Mouse (Mus musculus) embryonic fibroblast, embryonic 13.5 days (primary cell): Measurements from ENCODE around the gene Igll1.

Experiments
- CTCF ChIP-seq: IDR thresholded peaks from 2 replicates; pipeline ENCODE4 v1.5.1; 2011; ENCODE audit warnings: mild to moderate bottlenecking, control low read depth, low read length, moderate library complexity, borderline replicate concordance; ENCODE audit not compliant: insufficient read depth
- POLR2A ChIP-seq: IDR thresholded peaks from 2 replicates; pipeline ENCODE4 v1.6.1; 2011; ENCODE audit warnings: low read depth, mild to moderate bottlenecking, control low read depth, low read length, moderate library complexity

DNA sequence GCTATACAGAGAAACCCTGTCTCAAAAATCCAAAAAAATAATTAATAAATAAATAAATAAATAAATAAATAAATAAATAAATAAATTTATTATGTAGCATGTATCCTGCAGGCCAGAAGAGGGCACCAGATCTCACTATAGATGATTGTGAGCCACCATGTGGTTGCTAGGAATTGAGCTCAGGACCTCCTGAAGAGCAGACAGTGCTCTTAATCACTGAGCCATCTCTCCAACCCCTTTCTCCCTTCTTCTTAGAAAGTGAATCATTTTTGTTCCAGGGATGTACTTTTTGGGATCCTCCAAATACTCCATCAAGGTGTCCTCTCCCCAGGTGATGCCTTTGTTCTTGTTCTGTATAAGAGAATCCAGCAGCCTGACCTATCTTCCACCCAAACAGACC is 14.6 kb downstream of the Igll1 start:
- TF ChIP-seq POLR2A = no peak
- no peak for TF ChIP-seq CTCF
